Mouse (Mus musculus) megakaryocyte, embryonic 14.5 days (primary cell): ENCODE data around the gene Mettl7b. TPM values are rescaled to one million over a fixed set of nuclear protein-coding genes. Genes with fewer than 3 reads are reported as not detected.
A peak's percentile ranks its signal among the peaks of the same experiment; 100 is the strongest.

ENCODE experiments used
- H3K27me3 ChIP-seq: replicated peaks from 2 replicates; pipeline ENCODE3; 2012; ENCODE audit warnings: inconsistent platforms
- H3K36me3 ChIP-seq: replicated peaks from 2 replicates; pipeline ENCODE3; 2012; ENCODE audit warnings: low read length, inconsistent platforms, mixed read lengths
- H3K4me1 ChIP-seq: 2 replicates; pipeline ENCODE4 v1.6.1; 2012; ENCODE audit warnings: inconsistent platforms
- H3K4me3 ChIP-seq: replicated peaks from 2 replicates; pipeline ENCODE3; 2012; ENCODE audit warnings: moderate library complexity, mild to moderate bottlenecking, inconsistent platforms
- H3K9me3 ChIP-seq: 2 replicates; pipeline ENCODE4 v1.6.1; 2012; ENCODE audit warnings: inconsistent platforms
- FLI1 ChIP-seq: IDR thresholded peaks from 2 replicates; pipeline ENCODE4 v1.6.1; 2012; ENCODE audit warnings: low read length, inconsistent platforms, mixed read lengths
- GATA1 ChIP-seq: IDR thresholded peaks from 3 replicates; pipeline ENCODE4 v1.6.1; 2012; ENCODE audit warnings: mixed read lengths, low read length, inconsistent platforms, borderline replicate concordance
- polyA plus RNA-seq: library from polyadenylated mRNA; stranded (reverse); fragments of >175 nt; gene quantifications from 2 replicates; pipeline ENCODE4 v1.2.3, GENCODE M21; 2012; ENCODE audit warnings: low replicate concordance; ENCODE audit not compliant: insufficient read depth

The Mettl7b gene
- polyA plus RNA-seq, 1 experiment, result not detected

DNA sequence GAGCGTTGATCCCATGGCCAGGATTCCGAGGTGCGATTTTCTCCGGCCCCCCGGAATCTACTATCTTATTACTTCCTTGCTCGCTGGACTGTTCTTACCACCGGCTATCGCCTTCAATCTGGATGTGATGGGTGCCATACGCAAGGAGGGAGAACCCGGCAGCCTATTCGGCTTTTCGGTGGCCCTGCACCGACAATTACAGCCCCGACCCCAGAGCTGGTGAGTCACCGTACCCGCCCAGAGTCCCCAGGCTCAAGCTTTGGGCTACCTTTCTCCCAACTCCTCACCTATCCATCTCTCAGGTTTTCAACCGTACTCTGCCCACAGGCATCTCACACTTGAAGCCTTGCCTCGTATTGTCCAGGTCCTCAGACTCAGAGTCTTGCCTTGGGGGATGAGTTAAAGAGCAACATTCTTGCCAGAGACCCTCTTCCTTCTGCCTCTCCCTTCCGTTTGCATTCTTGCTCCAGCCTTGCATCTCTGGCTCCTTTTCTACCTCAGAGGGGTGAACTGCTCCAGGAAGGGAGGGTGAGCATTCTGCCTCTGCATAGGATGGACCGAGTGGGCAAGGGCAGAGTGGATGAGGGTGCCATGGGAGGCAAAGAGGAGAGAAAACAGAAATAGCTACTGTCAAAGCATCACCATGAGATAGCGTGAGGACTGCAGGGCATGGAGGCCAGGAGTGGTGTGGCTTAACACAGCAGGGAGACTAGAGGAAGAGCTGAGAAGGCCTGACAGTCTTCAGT is 26.6 kb downstream of the Mettl7b start:
- Histone ChIP-seq H3K9me3 (no peaks in the 10 kb centered on the region), H3K4me3 (peak overlapping the region; percentile 80), H3K36me3 (no peaks in the 10 kb centered on the region), H3K27me3 (peaks cover 73% of the 10 kb centered on the region), H3K4me1 (peaks cover 68% of the 10 kb centered on the region)
- no peak for TF ChIP-seq GATA1
- TF ChIP-seq FLI1, result no peak

DNA sequence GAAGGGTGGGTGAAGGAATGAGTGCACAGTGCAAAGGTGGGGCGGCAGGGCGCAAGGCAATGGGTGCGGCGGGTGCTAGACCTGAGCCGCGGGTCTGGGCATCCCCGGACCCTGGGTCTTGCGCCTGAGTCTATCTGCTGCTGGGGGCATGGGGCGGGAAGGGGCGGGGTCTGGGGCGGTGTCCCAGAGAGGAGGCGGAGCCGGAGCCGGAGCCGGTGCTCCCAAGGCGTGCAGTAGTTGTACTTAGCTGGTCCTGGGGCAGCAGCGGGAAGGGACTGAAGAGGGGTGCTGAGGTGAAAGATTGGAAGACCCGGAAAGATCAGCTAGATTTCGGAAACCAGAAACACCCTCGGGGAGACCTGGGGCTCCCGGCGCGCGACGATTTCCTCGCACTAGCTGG is 27.2 kb downstream of the Mettl7b start, which contains the start of gene Itga7:
Gene Itga7 (plus strand): TSS at position 245 of the 400 bp plus-strand sequence.
- Histone ChIP-seq H3K27me3 (peaks cover 72% of the 10 kb centered on the region), H3K9me3 (no peaks in the 10 kb centered on the region), H3K36me3 (no peaks in the 10 kb centered on the region), H3K4me1 (peaks cover 67% of the 10 kb centered on the region), H3K4me3 (peak within 1 kb of the TSS; percentile 80)
- TF ChIP-seq FLI1 (no peak), GATA1 (no peak)

DNA sequence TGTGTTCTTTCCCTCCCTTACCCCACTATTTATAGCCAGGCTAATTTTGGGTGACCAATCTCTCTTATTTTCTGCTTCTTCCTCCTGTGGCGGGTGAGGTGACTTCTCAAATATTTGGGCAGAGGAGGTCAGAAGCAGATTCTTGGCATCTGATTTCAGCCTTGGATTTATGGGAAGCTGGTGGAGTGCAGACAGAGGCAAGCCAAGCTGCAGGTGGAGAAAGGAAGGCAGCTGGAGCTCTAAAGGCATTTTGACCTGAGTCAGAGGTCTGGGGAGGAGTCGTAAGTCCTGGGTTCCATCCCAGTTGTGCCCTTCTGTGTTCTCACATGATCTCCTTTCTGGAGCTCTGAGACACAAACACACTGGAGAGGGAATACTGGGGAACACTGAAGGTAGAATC is 29.3 kb downstream of the Mettl7b start:
- no peak for TF ChIP-seq GATA1
- no peak for TF ChIP-seq FLI1
- no peaks in the 10 kb centered on the region for H3K9me3 ChIP-seq
- peaks cover 64% of the 10 kb centered on the region for H3K4me1 ChIP-seq
- peaks cover 73% of the 10 kb centered on the region for H3K27me3 ChIP-seq
- H3K36me3 ChIP-seq, result no peaks in the 10 kb centered on the region
- no peak overlapping the region for H3K4me3 ChIP-seq

DNA sequence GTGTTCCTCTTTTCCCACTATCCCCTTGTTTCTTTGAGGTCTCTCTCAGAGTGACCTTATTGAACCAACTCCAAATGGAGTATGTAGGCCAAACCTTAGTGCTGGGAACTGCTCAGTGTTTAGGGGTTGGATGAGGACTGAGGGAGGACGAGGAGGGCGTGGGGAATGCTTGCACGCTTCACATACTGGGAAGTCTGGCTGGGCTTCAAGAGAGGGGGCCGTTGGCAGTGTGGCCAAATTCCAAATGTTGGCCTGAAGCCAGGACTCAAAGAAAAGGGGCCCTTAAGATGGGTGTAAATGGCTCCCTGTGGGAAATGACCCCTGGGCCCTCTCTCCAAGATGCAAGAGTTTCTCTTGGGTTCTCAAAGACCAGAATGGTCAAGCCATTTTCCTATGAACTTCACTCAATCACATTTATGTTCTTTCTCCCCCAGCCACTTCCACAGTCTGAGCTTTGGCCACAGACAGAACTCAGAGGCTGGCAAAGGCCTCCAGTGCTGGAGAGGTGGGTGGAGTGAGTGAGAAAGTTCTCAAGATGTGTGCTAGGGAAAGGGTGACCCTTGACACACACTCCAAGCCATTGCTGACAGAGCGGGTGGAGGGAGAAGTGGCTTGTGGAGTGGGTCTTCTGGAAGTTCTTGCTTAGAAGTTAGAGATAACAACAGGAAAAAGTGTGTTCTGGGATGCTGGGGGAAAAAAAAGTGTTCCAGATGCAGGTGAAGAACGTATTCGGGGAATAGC is 31.0 kb downstream of the Mettl7b start:
- Histone ChIP-seq H3K4me3 (no peak overlapping the region), H3K27me3 (peaks cover 58% of the 10 kb centered on the region)
- TF ChIP-seq FLI1, result no peak
- no peak for TF ChIP-seq GATA1

DNA sequence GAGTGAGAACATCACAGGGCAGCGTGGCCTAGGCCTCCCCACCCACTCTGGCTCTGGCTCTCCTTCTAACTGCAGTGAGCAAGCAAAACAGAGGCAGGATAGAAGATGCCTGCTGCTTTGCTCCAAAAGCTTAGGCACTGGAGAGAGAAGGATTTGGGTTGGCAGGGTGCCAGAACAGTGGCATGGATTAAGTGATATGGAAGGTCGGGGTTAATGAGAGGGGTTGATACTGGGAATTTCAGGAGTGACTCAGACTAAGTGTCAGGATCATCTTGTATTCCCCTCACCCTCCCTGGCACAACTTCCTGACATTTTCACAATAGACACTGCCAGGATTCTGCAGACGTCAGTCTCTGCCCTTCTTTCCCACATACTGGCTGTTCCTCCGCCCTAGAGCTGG is 32.4 kb downstream of the Mettl7b start:
- H3K4me3 ChIP-seq, result no peak overlapping the region
- H3K4me1 ChIP-seq, result peaks cover 48% of the 10 kb centered on the region
- H3K9me3 ChIP-seq, result no peaks in the 10 kb centered on the region
- H3K36me3 ChIP-seq, result no peaks in the 10 kb centered on the region
- H3K27me3 ChIP-seq, result peaks cover 43% of the 10 kb centered on the region
- TF ChIP-seq FLI1 (no peak), GATA1 (no peak)

More for the DNA sequence above, 31.0 kb downstream of the Mettl7b start:
- no peaks in the 10 kb centered on the region for H3K9me3 ChIP-seq
- H3K36me3 ChIP-seq, result no peaks in the 10 kb centered on the region
- peaks cover 49% of the 10 kb centered on the region for H3K4me1 ChIP-seq

DNA sequence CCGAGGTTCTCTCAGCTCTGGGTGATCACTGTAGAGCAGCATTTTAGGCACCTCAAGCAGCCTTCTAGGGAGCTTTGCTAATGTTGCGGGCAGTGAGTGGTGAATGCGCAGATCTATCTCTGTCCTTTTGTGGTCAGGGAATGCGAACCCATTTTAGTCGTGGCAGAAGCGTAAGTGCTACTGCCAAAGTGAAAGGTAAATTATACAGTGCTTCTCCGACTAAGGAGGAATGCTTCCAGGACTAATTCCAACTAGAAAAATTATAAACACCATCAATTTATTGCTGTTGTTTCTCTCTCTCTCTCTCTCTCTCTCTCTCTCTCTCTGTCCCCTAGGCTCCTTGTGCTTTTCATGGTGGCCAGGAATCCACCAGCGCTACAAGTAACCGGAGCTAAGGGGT is 36.9 kb downstream of the Mettl7b start, which contains the start of gene Bloc1s1:
Gene Bloc1s1 (minus strand): TSS at position 101 of the 400 bp plus-strand sequence.
- Histone ChIP-seq H3K4me3 (peak within 1 kb of the TSS; percentile 93), H3K27me3 (peaks cover 13% of the 10 kb centered on the region), H3K9me3 (no peaks in the 10 kb centered on the region), H3K36me3 (peaks cover 30% of the 10 kb centered on the region), H3K4me1 (peaks cover 64% of the 10 kb centered on the region)
- TF ChIP-seq GATA1, result no peak
- TF ChIP-seq FLI1, result no peak

DNA sequence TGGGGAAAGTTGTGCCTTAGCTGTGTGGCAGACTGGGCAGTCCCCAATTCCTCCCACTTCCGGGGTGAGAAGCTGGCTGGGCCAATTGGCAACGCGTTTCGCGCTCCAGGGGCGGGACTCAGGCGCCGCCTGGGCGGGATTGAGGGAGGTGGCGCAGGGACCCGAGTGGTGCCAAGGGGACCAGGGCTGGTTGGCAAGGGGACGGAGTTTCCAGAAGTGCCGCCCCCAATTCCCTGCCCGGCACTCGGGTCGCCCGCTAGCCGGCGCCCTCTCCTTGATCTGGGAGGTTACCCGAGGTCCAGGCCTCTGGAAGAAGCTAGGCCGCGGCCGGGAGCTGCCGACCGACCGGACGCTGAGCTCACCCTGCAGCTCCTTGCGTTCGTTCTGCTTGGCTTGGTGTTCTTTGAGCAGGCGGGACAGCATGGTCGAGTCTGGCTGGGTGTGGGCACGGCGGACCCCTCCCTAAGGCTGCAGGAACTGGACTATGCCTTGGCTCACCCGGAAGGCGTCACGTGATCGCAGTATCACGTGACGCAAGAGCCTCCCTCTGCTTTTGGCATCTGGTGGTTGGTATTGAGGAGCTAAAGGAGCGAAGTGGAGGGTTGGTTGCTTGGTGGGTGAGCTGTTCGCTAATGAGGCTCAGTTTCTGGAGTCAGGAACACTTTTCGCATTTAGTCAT is 37.6 kb downstream of the Mettl7b start:
- peak overlapping the region; percentile 93 for H3K4me3 ChIP-seq
- H3K27me3 ChIP-seq, result peaks cover 7% of the 10 kb centered on the region
- peaks cover 37% of the 10 kb centered on the region for H3K36me3 ChIP-seq
- TF ChIP-seq GATA1 (no peak), FLI1 (no peak)
- H3K9me3 ChIP-seq, result no peaks in the 10 kb centered on the region
- peaks cover 65% of the 10 kb centered on the region for H3K4me1 ChIP-seq

DNA sequence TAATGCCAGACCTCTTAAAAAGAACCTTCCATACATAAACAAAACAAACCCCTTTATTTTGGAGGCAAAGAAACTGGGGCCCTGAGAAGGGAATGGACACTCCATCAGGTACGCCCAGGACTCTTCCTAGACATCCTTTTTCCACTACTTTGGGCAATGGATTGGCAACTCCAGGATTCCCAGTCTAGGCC is 38.1 kb downstream of the Mettl7b start, which contains the start of gene Rdh5:
Gene Rdh5 (minus strand): TSS at position 67 of the 191 bp plus-strand sequence.
- Histone ChIP-seq H3K36me3 (peaks cover 41% of the 10 kb centered on the region), H3K9me3 (no peaks in the 10 kb centered on the region), H3K4me1 (peaks cover 65% of the 10 kb centered on the region), H3K4me3 (peak within 1 kb of the TSS; percentile 93), H3K27me3 (peaks cover 2% of the 10 kb centered on the region)
- TF ChIP-seq GATA1 (no peak), FLI1 (no peak)

DNA sequence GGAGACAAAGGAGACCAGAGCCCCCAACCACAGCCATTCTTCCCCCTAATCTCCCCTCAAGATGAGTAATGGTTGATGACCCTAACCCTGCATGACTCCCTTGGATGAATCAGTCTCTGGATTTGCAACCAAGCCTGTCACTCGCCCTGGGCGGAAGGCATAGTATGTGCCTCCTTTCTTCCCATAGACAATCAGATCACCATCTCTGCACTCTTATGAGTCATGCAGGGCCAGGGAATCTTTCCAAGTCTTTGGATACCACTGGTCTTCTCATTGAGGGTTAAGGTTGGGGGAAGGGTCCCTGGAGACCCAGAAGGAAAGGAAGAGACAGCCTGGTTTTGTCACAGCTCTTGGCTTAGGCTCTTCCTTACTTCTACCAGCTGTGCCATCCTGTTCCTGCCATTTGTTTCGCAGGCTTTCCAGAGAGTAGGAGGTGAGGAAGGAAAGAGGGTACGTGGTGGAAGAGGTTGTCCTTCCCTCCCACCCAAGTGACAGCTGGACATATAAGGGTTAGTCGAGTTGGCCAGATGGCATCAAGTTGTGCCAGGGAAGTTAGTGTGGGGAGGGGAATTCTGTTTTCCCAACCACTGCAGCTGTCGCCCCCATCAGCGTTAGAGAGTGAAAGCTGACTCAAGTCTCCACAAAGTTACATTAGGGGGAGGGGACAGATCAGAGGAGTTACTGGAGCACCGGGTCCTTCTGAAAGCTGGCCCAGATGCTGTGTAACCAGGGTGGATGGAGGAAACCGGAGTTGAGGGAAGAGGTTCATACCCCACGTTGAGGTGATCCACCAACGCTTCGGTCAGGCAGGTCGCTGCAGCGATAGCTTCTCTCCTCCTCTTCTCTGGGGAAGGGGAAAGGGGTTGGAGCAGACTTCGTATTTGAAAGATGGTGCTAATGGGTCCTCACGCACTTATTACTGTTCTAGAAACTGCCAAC is 38.6 kb downstream of the Mettl7b start:
- Histone ChIP-seq H3K4me3 (peak overlapping the region; percentile 93), H3K36me3 (peaks cover 47% of the 10 kb centered on the region), H3K4me1 (peaks cover 71% of the 10 kb centered on the region), H3K9me3 (no peaks in the 10 kb centered on the region), H3K27me3 (no peaks in the 10 kb centered on the region)
- TF ChIP-seq FLI1 (no peak), GATA1 (no peak)
